Mouse (Mus musculus) midbrain, embryonic 13.5 days (tissue): ENCODE measurements at regions not wholly inside any gene's neighbourhood (a gene's known extent, or its start where the extent isn't known, plus 50 kb on each side); places are given as distances from the start of the nearest gene placed in this dataset.

Source experiments
- ATAC-seq: fragments of 200-750 bp; cut with Nextera tagmentation; 2 replicates; pipeline ENCODE4 v1.8.0; 2017; ENCODE audit warnings: mild to moderate bottlenecking, moderate TSS enrichment, moderate library complexity
- H3K27ac ChIP-seq: fragments of 300-500 bp; sonication (generic); 2 replicates; pipeline ENCODE4 v1.5.1; 2015; ENCODE audit warnings: inconsistent platforms, mild to moderate bottlenecking, moderate library complexity
- H3K27me3 ChIP-seq: fragments of 300-500 bp; sonication (generic); 2 replicates; pipeline ENCODE4 v1.6.1; 2015; ENCODE audit warnings: mild to moderate bottlenecking, inconsistent platforms
- H3K36me3 ChIP-seq: fragments of 300-500 bp; sonication (generic); 2 replicates; pipeline ENCODE4 v1.6.1; 2015; ENCODE audit warnings: mild to moderate bottlenecking, inconsistent platforms
- H3K4me1 ChIP-seq: fragments of 300-500 bp; sonication (generic); replicated peaks from 2 replicates; pipeline ENCODE4 v1.6.1; 2015; ENCODE audit warnings: inconsistent platforms
- H3K4me2 ChIP-seq: fragments of 300-500 bp; sonication (generic); replicated peaks from 2 replicates; pipeline ENCODE4 v1.6.1; 2015; ENCODE audit warnings: moderate library complexity, mild to moderate bottlenecking, inconsistent platforms
- H3K4me3 ChIP-seq: fragments of 300-500 bp; sonication (generic); replicated peaks from 2 replicates; pipeline ENCODE4 v1.5.1; 2015; ENCODE audit warnings: mild to moderate bottlenecking, inconsistent platforms
- H3K9ac ChIP-seq: fragments of 300-500 bp; sonication (generic); replicated peaks from 2 replicates; pipeline ENCODE4 v1.6.1; 2015; ENCODE audit warnings: mild to moderate bottlenecking, inconsistent platforms
- H3K9me3 ChIP-seq: fragments of 300-500 bp; sonication (generic); 2 replicates; pipeline ENCODE4 v1.6.1; 2016; ENCODE audit warnings: mild to moderate bottlenecking, inconsistent platforms
- WGBS: fragments of 180-500 bp; shearing (Covaris S2); methylation state at CpG from one replicate; pipeline ENCODE4 v1.1.7; 2015; 5-methylcytosine and 5-hydroxymethylcytosine counted together

DNA sequence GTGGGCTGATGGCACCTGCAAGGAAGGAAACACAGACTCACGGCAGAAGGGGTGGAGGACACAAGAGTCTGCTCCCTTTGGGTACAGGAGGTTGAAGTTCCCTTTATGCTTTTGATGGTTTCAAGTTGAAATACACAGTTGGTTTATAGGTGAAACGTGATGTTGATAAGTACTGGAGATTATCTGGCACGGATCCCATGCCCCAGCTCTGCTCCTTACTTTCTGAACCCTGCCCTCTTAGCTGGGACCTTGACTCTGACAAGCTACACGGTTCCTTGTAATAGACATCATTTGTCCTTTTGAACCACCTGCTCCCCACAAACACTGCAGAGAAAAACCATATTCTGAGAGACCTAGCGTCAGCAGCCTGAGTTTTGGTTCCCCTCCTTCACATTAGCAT lies 363.4 kb upstream of the Dynlrb2 start:
- H3K27me3 ChIP-seq = no peaks in the 10 kb centered on the region
- H3K27ac ChIP-seq = no peak overlapping the region
- no peak for ATAC-seq
- 85% methylated on average over 5 of the region's 5 CpGs for WGBS
- no peak overlapping the region for H3K4me2 ChIP-seq
- no peaks in the 10 kb centered on the region; the same call in 1 of the 2 replicates for H3K9me3 ChIP-seq
- H3K4me3 ChIP-seq = no peak overlapping the region
- peaks cover 9% of the 10 kb centered on the region for H3K4me1 ChIP-seq
- no peak overlapping the region for H3K9ac ChIP-seq
- no peaks in the 10 kb centered on the region for H3K36me3 ChIP-seq

- Histone ChIP-seq H3K36me3 (no peaks in the 10 kb centered on the region), H3K4me3 (no peak overlapping the region), H3K27me3 (no peaks in the 10 kb centered on the region), H3K9me3 (no peaks in the 10 kb centered on the region), H3K27ac (no peak overlapping the region), H3K4me2 (no peak overlapping the region), H3K9ac (no peak overlapping the region), H3K4me1 (peaks cover 9% of the 10 kb centered on the region)
- WGBS = 96% methylated on average over 1 of the region's 1 CpGs
- ATAC-seq = no peak
These were observed 364.8 kb upstream of the Dynlrb2 start for GRCm38 (mm10) chr8:116139934-116140333.

- 70% methylated on average over 2 of the region's 2 CpGs for WGBS
- H3K4me3 ChIP-seq = no peak overlapping the region
These were observed 367.0 kb upstream of the Dynlrb2 start for GRCm38 (mm10) chr8:116137765-116138164.

GRCm38 (mm10) chr8:116133503-116133902 lies 371.3 kb upstream of the Dynlrb2 start:
- Histone ChIP-seq H3K27ac (no peak overlapping the region), H3K27me3 (no peaks in the 10 kb centered on the region), H3K4me2 (no peak overlapping the region), H3K9ac (no peak overlapping the region), H3K4me1 (no peaks in the 10 kb centered on the region), H3K9me3 (no peaks in the 10 kb centered on the region), H3K36me3 (no peaks in the 10 kb centered on the region), H3K4me3 (no peak overlapping the region)
- ATAC-seq = no peak
- 96% methylated on average over 2 of the region's 2 CpGs for WGBS

More at GRCm38 (mm10) chr8:116137765-116138164, 367.0 kb upstream of the Dynlrb2 start:
- Histone ChIP-seq H3K27me3 (no peaks in the 10 kb centered on the region), H3K4me1 (no peaks in the 10 kb centered on the region), H3K9ac (no peak overlapping the region), H3K27ac (no peak overlapping the region), H3K9me3 (no peaks in the 10 kb centered on the region), H3K36me3 (no peaks in the 10 kb centered on the region), H3K4me2 (no peak overlapping the region)
- ATAC-seq = no peak

- no peak overlapping the region for H3K4me3 ChIP-seq
- H3K27me3 ChIP-seq = no peaks in the 10 kb centered on the region
- no peak overlapping the region for H3K9ac ChIP-seq
- no peaks in the 10 kb centered on the region for H3K4me1 ChIP-seq
- H3K9me3 ChIP-seq = no peaks in the 10 kb centered on the region
- H3K4me2 ChIP-seq = no peak overlapping the region
- no peak overlapping the region for H3K27ac ChIP-seq
- WGBS = 94% methylated on average over 3 of the region's 3 CpGs
- no peak for ATAC-seq
- H3K36me3 ChIP-seq = no peaks in the 10 kb centered on the region
These were observed 371.7 kb upstream of the Dynlrb2 start for GRCm38 (mm10) chr8:116133084-116133483.

- no peak overlapping the region for H3K27ac ChIP-seq
- ATAC-seq = no peak
- 87% methylated on average over 13 of the region's 13 CpGs for WGBS
- H3K4me3 ChIP-seq = no peak overlapping the region
- no peaks in the 10 kb centered on the region for H3K36me3 ChIP-seq
- no peaks in the 10 kb centered on the region for H3K9me3 ChIP-seq
- no peak overlapping the region for H3K4me2 ChIP-seq
- H3K4me1 ChIP-seq = peaks cover 15% of the 10 kb centered on the region
- H3K27me3 ChIP-seq = peaks cover 17% of the 10 kb centered on the region
- no peak overlapping the region for H3K9ac ChIP-seq
These were observed 384.7 kb upstream of the Dynlrb2 start for GRCm38 (mm10) chr8:116120067-116120466.

DNA sequence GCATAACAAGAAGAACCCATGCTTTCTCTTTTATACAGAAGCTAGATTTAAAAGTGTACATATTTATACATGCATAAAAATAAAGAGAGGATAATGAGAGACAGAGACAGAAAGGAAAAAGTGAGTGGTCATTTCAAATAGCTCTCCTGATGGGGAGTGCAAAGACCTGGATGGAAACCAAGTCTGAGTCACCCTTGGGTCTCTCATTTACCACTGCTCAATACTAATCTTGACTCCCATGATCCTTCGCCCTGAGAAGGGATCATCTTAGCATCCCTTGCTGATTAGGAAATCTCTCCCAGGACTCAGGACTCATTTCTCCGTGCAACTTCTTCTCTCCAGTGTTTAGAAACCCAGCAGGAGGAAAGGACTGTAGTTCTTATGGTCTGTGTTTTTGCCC lies 386.9 kb upstream of the Dynlrb2 start:
- peaks cover 15% of the 10 kb centered on the region for H3K4me1 ChIP-seq
- no peak overlapping the region for H3K27ac ChIP-seq
- no peak for ATAC-seq
- H3K4me3 ChIP-seq = no peak overlapping the region
- H3K9me3 ChIP-seq = no peaks in the 10 kb centered on the region
- no peak overlapping the region for H3K9ac ChIP-seq
- H3K4me2 ChIP-seq = no peak overlapping the region
- 84% methylated on average over 2 of the region's 2 CpGs for WGBS
- H3K36me3 ChIP-seq = no peaks in the 10 kb centered on the region
- peaks cover 29% of the 10 kb centered on the region for H3K27me3 ChIP-seq

GRCm38 (mm10) chr8:116116625-116117024 lies 388.1 kb upstream of the Dynlrb2 start:
- peak; percentile 60; the same call in 1 of the 2 replicates for ATAC-seq
- no peaks in the 10 kb centered on the region for H3K36me3 ChIP-seq
- no peak overlapping the region for H3K9ac ChIP-seq
- no peak overlapping the region for H3K27ac ChIP-seq
- H3K4me3 ChIP-seq = no peak overlapping the region
- H3K27me3 ChIP-seq = peaks cover 36% of the 10 kb centered on the region
- no peak overlapping the region for H3K4me2 ChIP-seq
- H3K9me3 ChIP-seq = no peaks in the 10 kb centered on the region
- peaks cover 18% of the 10 kb centered on the region for H3K4me1 ChIP-seq
- 22% methylated on average over 7 of the region's 7 CpGs for WGBS

GRCm38 (mm10) chr8:116115811-116116372 lies 388.9 kb upstream of the Dynlrb2 start:
- H3K9ac ChIP-seq = 0 out of 2 replicates have a peak overlapping the region, but pooled peaks have one; percentile 37
- peak; percentile 88 for ATAC-seq
- H3K27ac ChIP-seq = no peak overlapping the region
- peak overlapping the region; percentile 33 for H3K4me2 ChIP-seq
- H3K4me1 ChIP-seq = peaks cover 20% of the 10 kb centered on the region
- peaks cover 33% of the 10 kb centered on the region for H3K27me3 ChIP-seq
- H3K9me3 ChIP-seq = no peaks in the 10 kb centered on the region
- H3K36me3 ChIP-seq = no peaks in the 10 kb centered on the region
- H3K4me3 ChIP-seq = no peak overlapping the region
- WGBS = 17% methylated on average over 18 of the region's 18 CpGs

- H3K4me2 ChIP-seq = no peak overlapping the region
- no peaks in the 10 kb centered on the region for H3K36me3 ChIP-seq
- H3K4me3 ChIP-seq = no peak overlapping the region
- H3K27me3 ChIP-seq = peaks cover 32% of the 10 kb centered on the region
- ATAC-seq = no peak
- H3K9ac ChIP-seq = no peak overlapping the region
- no peaks in the 10 kb centered on the region for H3K9me3 ChIP-seq
- H3K27ac ChIP-seq = no peak overlapping the region
- H3K4me1 ChIP-seq = peaks cover 20% of the 10 kb centered on the region
- WGBS = 80% methylated on average over 2 of the region's 2 CpGs
These were observed 389.8 kb upstream of the Dynlrb2 start for GRCm38 (mm10) chr8:116114978-116115377.

DNA sequence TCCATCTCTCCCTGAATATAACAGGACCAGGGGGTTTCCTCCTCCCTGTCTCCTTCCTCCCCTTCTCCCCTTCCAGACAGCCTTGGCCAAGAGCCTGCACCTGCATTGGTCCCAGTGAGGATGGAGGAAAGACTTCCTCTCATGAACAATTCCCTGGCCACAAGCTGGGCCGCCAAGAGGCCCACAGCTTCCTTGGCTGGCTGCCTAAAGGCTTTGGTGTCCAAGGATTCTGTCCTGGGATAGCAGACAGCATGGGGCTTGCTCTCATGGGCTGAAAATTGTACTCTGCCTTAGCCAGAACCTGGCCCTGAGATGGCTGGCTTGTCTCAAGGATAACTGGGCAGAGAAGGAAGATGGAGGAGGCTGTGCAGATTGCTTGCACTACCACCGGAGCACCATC lies 390.3 kb upstream of the Dynlrb2 start:
- Histone ChIP-seq H3K4me2 (no peak overlapping the region), H3K27me3 (peaks cover 32% of the 10 kb centered on the region), H3K27ac (no peak overlapping the region), H3K9ac (no peak overlapping the region), H3K9me3 (no peaks in the 10 kb centered on the region), H3K36me3 (no peaks in the 10 kb centered on the region), H3K4me3 (no peak overlapping the region), H3K4me1 (peaks cover 20% of the 10 kb centered on the region)
- 91% methylated on average over 2 of the region's 2 CpGs for WGBS
- no peak for ATAC-seq

DNA sequence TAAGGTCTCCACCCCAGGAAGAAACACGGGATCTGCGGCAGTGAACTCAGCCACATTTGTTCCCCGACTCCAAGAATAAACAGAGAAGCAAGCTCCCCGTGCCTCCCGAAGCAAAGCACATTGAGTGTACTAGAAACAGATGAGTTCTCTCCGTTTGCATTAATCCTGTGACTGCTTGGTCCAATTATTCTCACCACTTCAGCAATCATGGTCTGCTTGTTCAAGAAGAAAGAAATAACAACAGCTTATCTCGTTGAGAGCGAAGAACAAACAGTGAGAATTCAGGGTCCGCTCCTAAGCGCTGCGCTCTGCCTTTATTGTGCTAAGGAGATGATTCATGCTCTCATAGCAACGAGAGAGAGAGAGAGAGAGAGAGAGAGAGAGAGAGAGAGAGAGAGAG lies 393.6 kb upstream of the Dynlrb2 start:
- Histone ChIP-seq H3K27me3 (peaks cover 31% of the 10 kb centered on the region), H3K36me3 (no peaks in the 10 kb centered on the region), H3K4me2 (0 out of 2 replicates have a peak overlapping the region, but pooled peaks have one; percentile 25), H3K9me3 (no peaks in the 10 kb centered on the region), H3K27ac (no peak overlapping the region), H3K9ac (no peak overlapping the region), H3K4me3 (no peak overlapping the region), H3K4me1 (peaks cover 11% of the 10 kb centered on the region)
- ATAC-seq = no peak
- WGBS = 36% methylated on average over 12 of the region's 12 CpGs

- no peaks in the 10 kb centered on the region for H3K9me3 ChIP-seq
- H3K4me3 ChIP-seq = no peak overlapping the region
- no peak overlapping the region for H3K4me2 ChIP-seq
- no peaks in the 10 kb centered on the region for H3K4me1 ChIP-seq
- 0 out of 2 replicates have a peak, but pooled peaks cover 5% of the 10 kb centered on the region for H3K27me3 ChIP-seq
- ATAC-seq = no peak
- 79% methylated on average over 3 of the region's 3 CpGs for WGBS
- no peak overlapping the region for H3K9ac ChIP-seq
- no peaks in the 10 kb centered on the region for H3K36me3 ChIP-seq
- H3K27ac ChIP-seq = no peak overlapping the region
These were observed 389.1 kb upstream of the Maf start for GRCm38 (mm10) chr8:116096666-116097065.
